Mouse (Mus musculus) induced T-regulatory cell, adult 2 months (primary cell): ENCODE data around the gene Rac2.

ENCODE experiments used
- DNase-seq: peaks from one replicate; pipeline ENCODE4 v3.0.0-alpha.2; 2012; ENCODE audit warnings: low read depth

Rac2 gene

DNA sequence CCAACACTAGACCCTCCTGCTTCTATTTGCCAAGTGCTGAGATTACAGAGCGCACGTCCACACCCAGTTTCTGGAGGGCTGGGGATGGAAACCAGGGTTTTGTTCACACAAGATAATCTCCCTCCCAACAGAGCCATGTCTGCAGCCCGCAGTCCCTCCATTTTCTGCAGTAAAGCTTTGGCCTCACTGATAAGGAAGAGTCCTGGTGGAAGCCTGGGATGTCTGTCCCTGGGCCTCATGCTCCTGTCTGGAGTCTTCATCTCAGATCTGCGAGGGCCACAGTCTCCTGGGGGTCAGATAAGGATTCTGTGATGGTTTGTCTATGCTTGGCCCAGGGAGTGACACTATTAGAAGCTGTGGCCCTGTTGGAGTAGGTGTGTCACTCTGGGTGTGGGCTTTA is 15.5 kb upstream of the Rac2 start:
- no peak for DNase-seq

DNA sequence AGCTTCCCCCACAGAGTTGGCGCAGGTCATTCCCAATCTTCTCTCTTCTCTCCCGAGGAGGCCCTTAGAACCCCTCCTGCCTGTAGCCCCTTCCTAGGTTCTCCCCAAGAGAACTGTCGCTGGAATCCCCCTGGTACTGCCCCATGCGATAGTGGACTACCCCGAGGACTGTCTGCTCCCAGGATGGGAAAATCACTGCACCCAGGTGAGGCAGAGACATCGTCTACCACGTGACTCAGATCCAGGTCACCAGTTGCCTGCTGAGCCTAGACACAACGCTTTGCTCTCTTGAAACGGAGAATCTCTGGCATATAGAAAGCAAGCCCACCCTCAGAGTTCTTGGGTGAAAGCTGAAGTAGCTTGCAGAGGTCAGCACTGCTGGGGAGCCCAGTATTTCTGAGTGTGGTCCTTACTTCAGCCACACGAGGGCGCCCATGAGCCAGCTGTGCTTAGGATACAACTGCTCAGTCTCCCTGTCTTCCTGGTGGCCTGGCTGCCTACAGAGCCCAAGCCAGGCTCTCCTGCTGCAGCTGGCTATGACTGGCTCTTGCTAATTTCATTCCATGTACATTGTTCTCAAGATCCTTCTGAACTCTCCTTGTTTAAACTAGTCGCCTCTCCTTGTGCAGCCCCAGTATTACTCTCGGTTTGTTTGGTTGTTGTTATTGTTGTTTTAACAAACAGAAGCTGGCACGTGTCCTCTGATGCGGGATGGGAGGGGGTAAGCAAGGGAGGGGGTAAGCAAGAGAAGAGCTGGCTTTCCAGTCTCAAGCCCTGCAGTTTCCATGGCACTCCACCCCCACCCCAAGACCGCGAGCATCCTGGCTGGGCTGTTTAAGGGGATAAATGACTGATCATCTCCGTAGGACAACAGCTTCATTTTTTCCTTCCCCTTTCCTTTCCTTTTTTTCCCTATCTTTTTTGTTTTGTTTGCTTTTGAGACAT is 14.7 kb upstream of the Rac2 start:
- DNase-seq, result peak; percentile 93

DNA sequence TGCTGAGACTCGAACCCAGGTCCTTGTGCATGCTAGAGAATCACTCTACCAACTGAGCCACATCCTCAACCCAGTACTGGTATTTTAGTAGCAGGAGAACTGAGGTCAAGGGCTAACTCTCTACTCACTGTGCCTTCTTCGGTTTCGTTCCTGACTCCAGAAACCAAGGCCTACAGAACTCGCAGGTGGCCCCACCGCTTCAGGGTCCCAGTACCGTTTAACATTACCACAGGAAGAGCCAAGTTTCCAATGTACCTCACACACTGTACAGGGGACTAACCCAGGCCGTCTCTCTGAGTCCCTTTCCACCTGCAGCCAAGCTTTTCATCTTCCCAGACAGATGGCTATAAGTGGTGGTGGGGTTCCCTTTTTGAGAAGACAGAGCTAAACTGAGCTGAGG is 12.8 kb upstream of the Rac2 start:
- DNase-seq, result no peak

DNA sequence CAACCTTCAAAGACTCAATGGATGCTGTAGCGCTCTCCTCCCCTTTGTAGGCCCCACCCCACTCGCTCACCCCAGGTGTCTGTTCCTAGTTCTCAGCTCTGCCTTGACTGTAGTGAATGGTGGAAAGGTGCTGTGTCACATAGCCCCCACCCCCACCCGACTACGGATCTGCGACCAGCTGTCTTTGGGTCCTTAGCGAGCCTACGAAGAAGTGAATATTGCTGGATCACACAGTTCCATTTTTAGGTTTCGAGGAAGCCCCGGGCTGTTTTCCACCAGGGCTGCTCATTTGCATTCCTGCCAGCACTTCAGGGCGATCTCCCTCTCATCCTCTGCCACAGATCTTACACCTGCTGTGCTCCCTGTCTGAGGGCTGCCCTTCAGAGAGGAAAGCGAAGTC is 10.8 kb upstream of the Rac2 start:
- DNase-seq, result no peak

DNA sequence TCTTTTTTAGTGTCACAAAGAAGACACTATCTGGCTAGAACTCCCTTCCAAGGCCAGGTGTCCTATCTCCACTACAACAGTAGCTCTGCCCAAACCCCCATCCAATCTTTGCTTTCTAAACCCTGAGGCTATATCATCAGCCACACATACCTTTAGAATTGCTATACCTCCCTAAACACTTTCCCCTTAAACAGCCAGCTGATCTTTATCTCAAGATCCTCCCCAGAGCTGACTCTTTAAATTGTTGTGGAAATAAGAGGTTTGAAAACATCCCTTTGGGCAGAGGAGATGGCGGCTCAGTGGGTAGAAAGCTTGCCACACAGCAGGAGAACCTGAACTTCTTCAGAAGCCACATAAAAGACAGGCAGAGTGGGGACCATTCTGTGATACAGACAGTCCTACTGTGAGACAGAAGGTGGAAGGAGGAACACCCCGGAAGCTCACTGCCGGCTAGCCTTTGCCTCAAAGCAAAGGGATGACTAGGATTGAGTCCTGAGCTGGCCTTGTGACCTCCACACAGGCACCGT is 3.8 kb upstream of the Rac2 start:
- DNase-seq, result peak; percentile 78

DNA sequence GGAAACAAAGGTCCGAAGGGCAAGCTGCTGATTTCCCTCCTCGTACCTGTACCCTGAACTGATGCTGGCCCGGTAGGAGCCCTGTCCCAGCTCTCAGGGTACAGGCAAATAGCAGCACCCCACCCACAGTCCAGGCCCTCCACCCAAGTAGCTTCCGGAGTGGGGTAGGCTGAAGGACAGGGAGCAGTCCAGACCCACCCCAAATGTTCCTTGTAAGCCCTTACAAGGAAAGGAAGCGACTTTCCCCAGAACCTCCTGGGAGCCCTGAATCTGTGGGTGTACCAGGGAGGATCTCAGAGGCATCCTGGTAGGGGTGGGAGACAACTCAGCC is 348 bp downstream of the Rac2 start:
- DNase-seq, result no peak

DNA sequence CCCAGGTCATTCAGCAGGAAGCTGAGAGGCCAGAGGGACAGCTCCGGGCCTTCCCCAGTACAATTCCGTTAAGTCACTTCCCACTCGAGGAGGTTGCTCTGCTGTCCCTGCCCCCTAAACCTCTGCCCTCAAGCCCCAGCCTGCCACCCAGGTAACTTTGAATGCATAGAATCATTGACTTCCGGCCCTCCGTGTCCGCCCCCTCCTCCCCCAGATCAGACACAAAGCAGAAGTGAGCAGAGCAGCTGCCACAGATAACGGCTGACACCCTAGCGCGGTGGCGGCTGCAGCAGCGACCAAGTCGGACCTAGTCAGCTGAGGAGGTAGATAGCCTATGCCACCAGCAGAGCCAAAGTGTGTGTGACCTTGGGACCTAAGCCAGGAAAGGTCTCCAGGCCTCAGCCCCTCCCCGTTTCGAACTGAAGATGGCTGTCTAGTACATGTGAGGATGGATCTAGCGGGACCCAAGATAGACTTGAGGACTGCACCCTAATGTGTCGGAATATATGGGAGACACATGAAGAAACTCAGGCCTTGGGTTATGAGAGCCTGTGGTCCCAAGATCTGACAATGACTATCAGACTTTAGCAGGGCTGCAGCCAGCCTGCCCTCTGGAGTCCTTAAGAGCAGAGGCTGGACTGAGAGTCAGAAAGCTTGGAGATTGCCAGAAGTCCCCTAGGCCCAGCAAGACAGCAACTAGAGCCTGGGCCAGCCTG is 871 bp downstream of the Rac2 start:
- peak; percentile 88 for DNase-seq

DNA sequence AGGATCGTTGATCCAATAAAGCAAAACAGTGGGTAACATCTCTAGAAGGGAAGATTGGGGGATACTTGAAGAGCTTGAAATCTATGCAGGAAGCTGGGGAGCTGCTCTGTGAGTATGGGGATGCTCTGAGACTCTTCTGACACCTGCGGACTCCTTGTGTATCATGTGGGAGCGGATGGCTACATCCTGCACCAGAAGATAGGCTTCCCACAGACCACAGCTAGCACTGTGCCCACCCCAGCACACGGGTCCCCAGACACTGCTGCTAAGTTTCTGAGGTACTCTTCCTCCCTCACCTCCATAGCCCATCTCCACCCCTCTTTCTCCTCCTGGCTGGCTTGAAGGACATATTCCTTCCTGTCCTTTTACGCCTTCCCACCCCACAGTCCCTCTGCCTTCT is 2.4 kb downstream of the Rac2 start:
- no peak for DNase-seq

DNA sequence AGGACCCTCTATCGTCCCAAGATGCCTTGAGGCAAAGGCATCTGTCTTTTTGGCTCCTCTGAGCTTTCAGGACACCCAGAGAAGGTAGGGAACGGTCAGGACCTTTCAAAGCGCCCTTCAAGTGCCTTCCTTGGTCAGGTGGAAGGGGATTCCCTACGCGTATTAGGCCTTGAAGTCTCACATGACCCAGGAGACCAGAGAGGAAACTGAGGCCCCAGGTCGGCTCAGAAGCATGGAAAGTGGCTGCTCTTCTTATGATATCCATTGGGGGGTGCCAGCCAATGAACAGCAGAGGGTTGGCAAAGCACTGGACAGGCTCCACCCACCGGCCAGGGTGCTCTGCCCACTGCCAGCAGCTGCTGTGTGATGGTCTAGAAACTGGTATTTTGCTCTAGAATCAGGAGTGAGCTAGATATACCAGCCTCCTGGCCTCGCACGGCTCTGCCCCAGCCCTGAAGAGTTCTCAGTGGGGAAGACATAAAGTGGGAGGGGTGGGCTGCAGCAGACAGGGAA is 4.9 kb downstream of the Rac2 start:
- peak; percentile 68 for DNase-seq

DNA sequence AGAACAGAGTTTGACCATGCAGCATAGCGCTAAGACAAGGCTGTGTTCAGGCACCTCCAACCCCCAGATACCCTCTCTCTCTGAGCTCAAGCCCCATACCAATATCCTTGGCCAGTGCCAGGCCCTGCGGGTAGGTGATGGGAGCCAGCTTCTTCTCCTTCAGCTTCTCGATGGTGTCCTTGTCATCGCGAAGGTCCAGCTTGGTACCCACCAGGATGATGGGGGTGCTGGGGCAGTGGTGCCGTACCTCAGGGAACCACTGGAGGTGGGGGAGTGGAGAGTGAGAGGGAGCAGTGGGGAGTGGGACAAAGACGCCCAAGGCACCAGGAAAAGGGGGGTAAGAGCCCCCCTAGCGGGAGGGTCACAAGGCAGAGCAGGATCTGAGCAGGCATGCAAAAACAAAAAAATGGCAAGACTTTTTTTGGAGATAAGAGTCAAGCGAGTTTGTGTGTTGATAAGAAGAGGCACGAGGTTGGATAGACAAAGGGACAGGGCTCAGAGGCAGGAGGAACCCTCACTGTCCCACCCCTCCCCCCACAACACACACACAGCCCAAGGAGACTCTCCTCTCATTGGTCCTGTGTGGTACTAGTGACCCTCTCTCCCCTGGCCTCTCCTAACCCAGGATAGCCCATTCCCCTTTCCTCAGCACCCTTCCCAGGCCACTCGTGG is 7.7 kb downstream of the Rac2 start:
- DNase-seq, result no peak

DNA sequence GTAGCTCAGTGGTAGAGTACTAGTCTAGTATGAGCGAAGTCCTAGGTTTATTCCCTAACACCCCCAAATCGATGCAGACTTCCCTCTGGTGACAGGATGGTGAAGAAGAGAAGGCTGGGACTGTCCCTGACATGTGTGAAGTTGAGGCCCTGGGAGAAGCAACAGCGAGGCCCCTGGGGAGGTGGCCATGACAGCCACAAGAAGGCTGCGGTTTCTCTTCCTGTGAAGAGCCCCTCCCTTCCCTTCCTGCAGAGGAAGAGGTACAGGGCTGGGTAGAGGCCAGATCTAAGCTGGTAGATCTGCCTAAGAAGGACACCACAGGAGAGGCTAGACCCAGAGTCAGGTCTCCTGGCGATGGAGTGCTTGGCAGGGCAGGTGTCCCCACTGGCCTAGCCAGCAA is 8.6 kb downstream of the Rac2 start:
- DNase-seq, result peak; percentile 90

DNA sequence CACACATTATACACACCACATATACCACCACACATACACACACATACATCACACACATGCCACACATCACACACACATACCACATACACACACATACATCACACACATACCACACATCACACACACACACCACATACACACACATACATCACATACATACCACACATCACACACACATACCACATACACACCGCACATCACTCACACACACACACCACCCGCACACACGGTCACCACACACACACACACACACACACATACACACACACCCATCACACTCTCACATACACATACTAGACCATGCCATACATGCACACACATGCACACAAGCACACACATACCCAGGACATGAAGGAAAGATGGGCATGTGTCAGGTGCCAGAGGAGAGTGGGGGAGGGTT is 9.2 kb downstream of the Rac2 start:
- DNase-seq, result no peak

DNA sequence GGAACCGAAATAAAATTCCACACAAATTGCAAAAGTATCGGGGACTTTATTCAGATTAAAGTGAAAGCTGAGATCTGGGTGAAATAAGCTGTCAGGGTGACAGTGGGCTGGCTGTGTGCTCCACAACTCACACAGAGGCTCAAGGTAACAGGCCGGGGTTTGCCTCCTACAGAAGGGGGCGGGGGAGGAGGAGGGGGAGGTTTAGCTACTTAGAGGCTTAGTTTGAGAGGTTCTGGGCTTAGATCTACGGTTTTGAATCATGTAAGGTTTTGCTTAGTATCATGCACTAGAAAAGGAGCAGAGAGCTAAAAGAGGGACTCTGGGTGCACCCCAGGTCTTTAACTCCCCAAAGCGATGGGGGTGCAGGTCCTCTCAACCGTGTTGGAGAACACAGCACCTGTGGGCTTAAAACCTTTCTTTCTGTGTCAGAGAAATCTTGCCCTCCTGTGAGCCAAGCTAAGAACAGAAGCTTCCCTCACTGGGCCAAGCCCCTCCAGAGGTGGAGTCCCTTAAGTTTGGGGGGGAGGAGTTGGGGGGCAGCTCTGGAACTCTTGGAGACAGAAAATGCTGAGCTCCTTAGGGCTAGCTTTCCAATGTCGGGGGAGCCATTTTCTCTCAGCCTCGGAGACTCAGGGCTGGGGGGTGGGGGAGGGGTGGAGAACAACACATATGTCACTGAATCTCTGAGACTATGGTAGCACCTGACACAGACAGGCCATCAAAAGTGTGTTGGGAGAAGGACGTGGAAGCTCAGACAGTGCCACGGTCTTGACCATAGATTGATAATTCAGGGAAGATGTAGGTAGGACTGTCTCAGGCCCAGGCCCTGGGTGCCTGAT is 13.2 kb downstream of the Rac2 start:
- peak; percentile 82 for DNase-seq

DNA sequence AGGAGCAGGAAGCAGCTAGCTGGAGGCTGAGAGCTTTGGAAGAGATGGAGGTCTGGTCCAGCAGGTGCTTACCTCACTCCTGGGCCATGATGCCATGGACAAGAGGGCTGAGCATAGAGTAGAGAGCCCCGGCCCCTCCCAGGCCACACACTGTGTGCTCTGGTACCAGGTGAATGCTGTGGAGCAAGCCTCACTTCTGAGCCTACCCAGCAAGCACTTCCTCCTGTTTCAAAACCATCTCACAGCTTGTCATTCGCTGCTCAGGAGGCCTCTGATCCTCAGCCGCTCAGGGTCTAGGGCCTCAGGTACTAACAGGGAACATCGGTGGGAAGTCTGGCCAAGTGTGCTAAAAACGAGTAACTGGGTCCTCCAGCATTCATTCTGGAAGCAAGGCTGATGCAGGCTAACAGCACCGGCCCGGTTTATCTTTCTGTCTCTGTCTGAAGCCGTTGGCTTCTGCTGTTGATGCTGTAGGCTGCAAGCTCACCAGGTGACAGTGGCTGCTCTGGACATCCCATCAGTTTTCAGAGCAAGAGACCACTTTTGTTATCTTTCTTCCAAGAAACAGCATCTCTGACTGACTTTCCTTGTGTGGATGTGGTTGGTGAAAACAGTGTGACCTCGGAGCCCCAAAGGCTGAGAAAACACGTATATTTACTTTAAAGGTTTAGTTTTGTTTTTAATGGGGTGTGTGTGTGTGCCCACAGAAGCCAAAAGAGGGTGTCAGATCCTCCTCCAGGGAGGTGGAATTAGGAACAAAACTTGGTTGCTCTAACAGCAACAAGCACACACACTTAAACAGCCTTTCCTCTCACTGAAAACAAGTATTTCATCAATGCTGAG is 14.7 kb downstream of the Rac2 start:
- DNase-seq, result peak; percentile 75

DNA sequence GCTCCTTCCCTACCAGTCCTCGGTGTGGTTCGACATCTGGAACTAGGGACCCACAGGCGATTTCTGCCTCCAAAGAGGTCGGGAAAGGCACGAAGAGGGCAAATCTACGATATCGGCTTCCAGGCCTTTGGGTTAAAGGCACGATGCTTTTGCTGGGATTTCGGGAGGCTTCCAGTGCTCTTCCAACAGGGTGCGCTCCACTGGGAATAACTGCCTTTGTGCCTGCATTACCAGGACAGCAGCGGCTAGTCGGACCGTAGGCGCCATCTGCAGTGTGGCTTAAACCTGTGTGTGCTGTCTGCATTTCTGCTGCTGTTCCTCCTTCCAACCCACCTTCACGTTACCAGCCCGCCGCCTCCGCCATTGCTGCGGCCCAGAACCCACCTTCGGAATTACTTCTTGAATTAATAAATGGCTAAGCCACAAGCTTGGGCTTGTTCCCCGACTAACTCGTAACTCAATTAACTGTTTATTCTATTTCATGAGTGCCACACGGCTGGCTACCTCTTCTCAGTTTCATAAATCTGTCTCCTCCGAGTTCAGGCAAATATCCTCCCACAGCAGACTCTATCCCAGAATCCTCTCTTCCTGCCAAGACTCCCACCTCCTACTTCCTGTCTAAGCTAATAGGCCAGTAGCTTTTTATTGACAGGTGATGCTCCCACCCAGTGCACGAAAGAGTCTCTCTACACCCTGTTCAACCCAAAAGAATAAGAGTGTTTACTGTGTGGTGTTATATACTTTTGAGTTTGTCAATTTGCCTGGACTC is 17.9 kb downstream of the Rac2 start:
- DNase-seq, result no peak

DNA sequence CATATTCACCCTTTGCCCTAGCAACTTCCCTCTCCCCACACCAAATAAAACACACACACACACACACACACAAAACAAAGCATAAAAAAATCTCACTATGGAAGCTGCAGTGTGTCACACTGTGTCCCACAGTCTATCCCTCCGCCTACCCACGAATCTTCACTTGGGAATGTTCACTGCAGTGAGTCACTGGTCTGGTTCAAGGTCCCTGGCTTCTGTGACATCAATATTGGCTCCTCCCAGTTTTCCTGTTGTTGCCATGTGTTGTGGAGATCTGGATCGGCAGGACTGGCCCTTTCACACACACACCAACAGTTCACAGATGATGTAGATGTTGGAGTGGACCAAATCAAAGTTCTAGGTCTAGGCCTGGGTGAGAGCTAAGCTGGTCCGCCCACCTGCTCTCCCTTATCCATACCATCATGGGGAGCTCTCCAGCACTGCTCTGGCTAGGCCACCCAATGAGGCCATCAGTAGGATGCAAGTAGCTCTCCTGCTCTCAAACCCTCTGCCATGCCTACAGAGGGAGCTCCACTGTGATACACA is 23.3 kb downstream of the Rac2 start:
- no peak for DNase-seq

DNA sequence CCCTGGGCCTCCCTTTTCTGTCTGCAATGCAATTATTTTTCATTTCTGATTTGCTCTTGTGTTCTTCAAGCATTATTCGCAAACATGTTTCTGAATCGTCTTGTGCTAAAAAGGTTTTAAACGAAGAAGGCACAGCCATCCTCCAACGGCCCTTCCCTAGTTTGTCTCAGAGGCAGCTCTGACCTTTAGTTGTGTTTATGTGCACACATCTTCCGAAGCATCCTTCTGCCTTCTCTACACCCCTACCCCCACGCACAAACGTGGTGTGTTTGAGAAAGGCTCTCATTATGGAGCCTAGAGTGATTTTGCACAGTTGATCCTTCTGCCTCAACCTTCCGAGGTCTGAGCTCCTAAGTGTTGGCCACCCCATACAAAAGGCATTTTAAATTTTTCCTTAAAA is 23.9 kb downstream of the Rac2 start:
- no peak for DNase-seq

DNA sequence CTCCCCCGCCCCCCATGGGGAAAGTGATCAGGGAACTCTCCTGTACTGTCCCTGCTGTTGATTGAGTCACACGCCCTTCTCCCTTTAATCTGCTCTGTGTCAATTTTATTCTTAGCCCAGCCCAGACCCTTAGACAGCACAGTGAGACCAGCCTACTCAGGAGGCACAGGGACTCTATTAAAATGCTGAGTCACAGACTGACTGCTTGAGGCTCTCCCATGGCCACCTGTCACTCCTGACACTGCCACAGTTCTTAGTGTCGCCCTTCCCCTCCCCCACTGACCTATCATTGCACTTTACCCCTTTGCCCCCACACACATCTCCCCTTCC is 24.3 kb downstream of the Rac2 start:
- no peak for DNase-seq

DNA sequence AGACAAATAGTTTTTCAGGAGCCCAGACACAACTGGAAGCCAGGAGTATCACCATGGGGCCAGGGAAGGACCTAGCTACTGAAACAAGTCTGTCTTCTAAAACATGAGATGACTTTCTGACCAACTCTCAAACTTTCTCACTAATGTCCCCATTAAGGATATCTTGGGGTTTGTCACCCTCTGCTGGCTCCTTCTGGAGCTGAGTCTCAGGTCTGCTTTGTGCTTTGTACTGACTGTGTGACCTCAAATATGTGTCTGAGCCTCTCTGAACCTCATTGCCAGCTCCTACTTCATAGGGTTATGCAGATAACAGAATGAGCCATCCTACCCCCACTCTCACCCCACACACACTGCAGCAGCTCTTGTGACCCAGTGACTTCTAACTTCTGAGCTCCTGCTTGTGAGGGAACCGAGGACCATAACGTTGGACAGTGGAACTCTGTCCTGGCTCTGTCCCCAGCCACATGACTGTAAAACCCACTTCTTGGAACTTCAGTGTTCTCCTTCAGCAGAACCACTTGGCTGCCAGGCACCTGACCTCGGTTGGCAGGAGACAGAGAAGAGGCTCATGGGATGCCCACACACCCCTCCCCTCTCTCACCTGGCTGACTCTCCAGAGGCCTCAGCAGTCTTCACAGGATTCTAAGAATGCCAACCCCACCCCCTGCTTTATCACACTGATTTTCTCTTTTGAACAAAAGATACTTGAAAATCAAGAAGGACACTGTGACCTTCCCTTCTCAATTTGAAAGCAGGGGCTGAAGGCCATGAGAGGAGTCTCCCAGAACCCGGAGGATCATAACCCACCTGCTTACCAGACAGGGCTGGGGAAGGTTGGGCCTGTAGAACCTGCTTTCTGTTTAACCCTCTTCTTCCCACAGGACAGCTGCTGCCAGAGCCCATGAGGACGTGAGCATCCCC is 24.9 kb downstream of the Rac2 start:
- DNase-seq, result peak; percentile 88
